ENCODE assay signal across 9 mouse cellular contexts in genomic region chr2:34912613-34913012, GRCm38 (mm10). TPM values are rescaled to one million over a fixed set of nuclear protein-coding genes. Genes with fewer than 3 reads are reported as not detected.
DNase-seq lines count a peak whose midpoint lies in the region; ATAC-seq and TF ChIP-seq lines count a peak whose summit lies in the region.
"Had no signal": no experiment of that assay in that cellular context is flagged by ENCODE, and none has a peak within 500 bp of the region (broad histone marks: within the 10 kb centered on the region; RNA-seq: fewer than 3 reads in every experiment).

No protein-coding gene starts in this region.

- H3K27me3 ChIP-seq in CH12.LX (replicated peaks), result no peaks in the 10 kb centered on the region
- H3K27me3 ChIP-seq in hindbrain, embryonic 13.5 days, result peaks cover 47% of the 10 kb centered on the region
- peaks cover 44% of the 10 kb centered on the region for H3K27me3 ChIP-seq in midbrain, embryonic 13.5 days

- in situ Hi-C loops in CH12.LX (cut with MboI; ENCODE audit: low pct_ligation_motif_present, low pct_unique_long_range_greater_than_20kb, low sequenced_read_pairs), result loop anchor here (10.0 kb wide), 1 partner anchor 52 kb away; the partner anchor contains the start of gene Traf1

- peaks cover 11 to 33% of the 10 kb centered on the region in 2 experiments for H3K4me1 ChIP-seq in CH12.LX (ENCODE audit: control insufficient read depth in 1 of 2, insufficient read depth in 2 of 2)
- peaks cover 22% of the 10 kb centered on the region for H3K4me1 ChIP-seq in hindbrain, embryonic 13.5 days (replicated peaks)
- H3K4me1 ChIP-seq in midbrain, embryonic 13.5 days (replicated peaks), result peaks cover 22% of the 10 kb centered on the region

- H3K79me2 ChIP-seq in CH12.LX (replicated peaks; ENCODE audit: control insufficient read depth, extremely low read depth, insufficient read depth, poor library complexity, severe bottlenecking), result no peaks in the 10 kb centered on the region

- DNase-seq in embryo, embryonic 10.5 days (ENCODE audit: low spot score), result peak; percentile 9
- DNase-seq in embryo, embryonic 11 days, result no peak
- DNase-seq in CH12.LX (ENCODE audit: extremely low read depth), result no peak
- no peak for DNase-seq in adrenal gland, adult (ENCODE audit: inconsistent age in 2 of 2, low spot score in 1 of 2)
- no peak for DNase-seq in urinary bladder, postnatal 14 days (ENCODE audit: low spot score)
- DNase-seq in spleen, postnatal 14 days (ENCODE audit: low spot score in 2 of 2), result no peak

- peak overlapping the region; percentile 79 for H3K9ac ChIP-seq in CH12.LX (ENCODE audit: insufficient read depth, low read depth)
- no peak overlapping the region for H3K9ac ChIP-seq in hindbrain, embryonic 13.5 days
- no peak overlapping the region for H3K9ac ChIP-seq in midbrain, embryonic 13.5 days (replicated peaks)

- TF ChIP-seq RAD21 in CH12.LX (IDR thresholded peaks at IDR 0.05; ENCODE audit: low read depth, low read length), result peak; percentile 8; the same call in 1 of the 2 replicates

- dilution Hi-C loops in CH12.LX (cut with MboI; ENCODE audit: extremely low pct_ligation_motif_present, extremely low pct_unique_long_range_greater_than_20kb, low sequenced_read_pairs), result no loop called here

- TF ChIP-seq CTCF in CH12.LX (conservative IDR thresholded peaks at IDR 0.05 in 1 of 2, IDR thresholded peaks at IDR 0.05 in 1 of 2; ENCODE audit: low read depth in 2 of 2, low read length in 2 of 2), result peak in 1 of 2 experiments; percentile 20; a peak in 1 of 4 replicates

- no peak for TF ChIP-seq POLR2A in CH12.LX (IDR thresholded peaks at IDR 0.05; ENCODE audit: low read depth, low read length)

- no peak for TF ChIP-seq EP300 in CH12.LX (IDR thresholded peaks at IDR 0.05; ENCODE audit: low read length)

- WGBS in hindbrain, embryonic 13.5 days, result 45% methylated on average over 7 of the region's 7 CpGs
- 38% methylated on average over 7 of the region's 7 CpGs for WGBS in midbrain, embryonic 13.5 days

- H3K27ac ChIP-seq in CH12.LX (ENCODE audit: insufficient read depth, low read depth), result no peak overlapping the region
- H3K27ac ChIP-seq in hindbrain, embryonic 13.5 days, result no peak overlapping the region
- H3K27ac ChIP-seq in midbrain, embryonic 13.5 days, result no peak overlapping the region

- peaks cover 23 to 44% of the 10 kb centered on the region in 2 experiments for H3K36me3 ChIP-seq in CH12.LX (replicated peaks in 1 of 2; ENCODE audit: control insufficient read depth in 1 of 2, insufficient read depth in 1 of 2, low read length in 1 of 2)
- H3K36me3 ChIP-seq in hindbrain, embryonic 13.5 days, result no peaks in the 10 kb centered on the region
- no peaks in the 10 kb centered on the region for H3K36me3 ChIP-seq in midbrain, embryonic 13.5 days

- no peak for ATAC-seq in hindbrain, embryonic 13.5 days (ENCODE audit: low FRiP score)
- 0 out of 2 replicates have a peak, but pooled peaks have one; percentile 7 for ATAC-seq in midbrain, embryonic 13.5 days

- H3K9me3 ChIP-seq in CH12.LX (replicated peaks; ENCODE audit: low read length), result no peaks in the 10 kb centered on the region
- H3K9me3 ChIP-seq in hindbrain, embryonic 13.5 days, result no peaks in the 10 kb centered on the region
- no peaks in the 10 kb centered on the region for H3K9me3 ChIP-seq in midbrain, embryonic 13.5 days

- peak overlapping the region; percentile 26 for H3K4me2 ChIP-seq in CH12.LX (ENCODE audit: insufficient read depth, low read depth, poor library complexity, severe bottlenecking)
- peak overlapping the region; percentile 82; the same call in 1 of the 2 replicates for H3K4me2 ChIP-seq in hindbrain, embryonic 13.5 days
- peak overlapping the region; percentile 93 for H3K4me2 ChIP-seq in midbrain, embryonic 13.5 days (replicated peaks)

- H3K4me3 ChIP-seq in CH12.LX (replicated peaks in 1 of 3; ENCODE audit: low read depth in 2 of 3, low read length in 2 of 3, poor library complexity in 1 of 3), result peak overlapping the region; percentile 67 to 82 (median 80)
- peak overlapping the region; percentile 54 for H3K4me3 ChIP-seq in hindbrain, embryonic 13.5 days
- peak overlapping the region; percentile 59 for H3K4me3 ChIP-seq in midbrain, embryonic 13.5 days (replicated peaks)

TF ChIP-seq in CH12.LX, 34 proteins besides CTCF, POLR2A, EP300 and RAD21:
- TF ChIP-seq ETS1 (conservative IDR thresholded peaks at IDR 0.05; ENCODE audit: low read depth, low read length) (no peak), PAX5 (IDR thresholded peaks at IDR 0.05; ENCODE audit: low read length) (no peak), MAX (IDR thresholded peaks at IDR 0.05; ENCODE audit: low read length) (no peak; the same call in 1 of the 2 replicates), MEF2A (IDR thresholded peaks at IDR 0.05; ENCODE audit: borderline replicate concordance, low read depth, low read length) (no peak), SMC3 (IDR thresholded peaks at IDR 0.05; ENCODE audit: low read depth, low read length) (no peak), USF1 (IDR thresholded peaks at IDR 0.05; ENCODE audit: low read depth, low read length) (no peak), MAFK (IDR thresholded peaks at IDR 0.05; ENCODE audit: insufficient replicate concordance, low read length) (no peak), TCF12 (IDR thresholded peaks at IDR 0.05; ENCODE audit: low read depth, low read length) (no peak), IRF4 (IDR thresholded peaks at IDR 0.05; ENCODE audit: low read depth, low read length) (no peak), ELF1 (IDR thresholded peaks at IDR 0.05; ENCODE audit: low read depth, low read length) (no peak), E2F4 (IDR thresholded peaks at IDR 0.05; ENCODE audit: insufficient replicate concordance, low read depth, low read length) (no peak), TBP (conservative IDR thresholded peaks at IDR 0.05; ENCODE audit: low read depth, low read length) (no peak), NELFE (IDR thresholded peaks at IDR 0.05; ENCODE audit: low read depth, low read length) (no peak), ZKSCAN1 (IDR thresholded peaks at IDR 0.05; ENCODE audit: borderline replicate concordance, low read depth, low read length) (no peak)
TF ChIP-seq in CH12.LX: peak in this region for 0.

RNA-seq across cellular contexts. Expression of gene Phf19, which starts 1.2 kb away (rescaled TPM):
- total RNA-seq in CH12.LX (2012; rRNA removed) (16.8 and 17.0 TPM in 2 replicates), CH12.LX (2014; rRNA removed) (20.5 and 25.0 TPM in 2 replicates)
- polyA plus RNA-seq in CH12.LX (2012; ENCODE audit: insufficient read length, low read depth), result 25.4 and 27.9 TPM in 2 replicates
- 1.1 and 1.3 TPM in 2 replicates for polyA plus RNA-seq in hindbrain, embryonic 13.5 days (2015; fragmentation: Nextera tagmentation; extraction: Ambion mirVana)
- 1.2 and 2.2 TPM in 2 replicates for polyA plus RNA-seq in midbrain, embryonic 13.5 days (2015; fragmentation: Nextera tagmentation; extraction: Ambion mirVana)

RNA-seq across cellular contexts. Expression of gene Psmd5, which starts 37.8 kb away (rescaled TPM):
- total RNA-seq in CH12.LX (2012; rRNA removed) (27.9 and 43.8 TPM in 2 replicates), CH12.LX (2014; rRNA removed) (81.2 and 120 TPM in 2 replicates)
- 81.9 and 91.2 TPM in 2 replicates for polyA plus RNA-seq in CH12.LX (2012; ENCODE audit: insufficient read length, low read depth)
- 95.6 and 105 TPM in 2 replicates for polyA plus RNA-seq in hindbrain, embryonic 13.5 days (2015; fragmentation: Nextera tagmentation; extraction: Ambion mirVana)
- polyA plus RNA-seq in midbrain, embryonic 13.5 days (2015; fragmentation: Nextera tagmentation; extraction: Ambion mirVana), result 104 and 110 TPM in 2 replicates

RNA-seq across cellular contexts. Expression of gene Cutal, which starts 38.4 kb away (rescaled TPM):
- not detected in 2 replicates for total RNA-seq in CH12.LX (2012; rRNA removed)
- not detected in 2 replicates for total RNA-seq in CH12.LX (2014; rRNA removed)
- not detected in 2 replicates for polyA plus RNA-seq in CH12.LX (2012; ENCODE audit: insufficient read length, low read depth)
- polyA plus RNA-seq in hindbrain, embryonic 13.5 days (2015; fragmentation: Nextera tagmentation; extraction: Ambion mirVana), result not detected in 2 replicates
- 0.28 and 0.39 TPM in 2 replicates for polyA plus RNA-seq in midbrain, embryonic 13.5 days (2015; fragmentation: Nextera tagmentation; extraction: Ambion mirVana)
- polyA plus RNA-seq: neural tube, embryonic 11.5 days had no signal

RNA-seq across cellular contexts. Expression of gene Traf1, which starts 49.0 kb away (rescaled TPM):
- 99.2 and 151 TPM in 2 replicates for total RNA-seq in CH12.LX (2012; rRNA removed)
- total RNA-seq in CH12.LX (2014; rRNA removed), result 58.8 and 66.9 TPM in 2 replicates
- 46.4 and 47.9 TPM in 2 replicates for polyA plus RNA-seq in CH12.LX (2012; ENCODE audit: insufficient read length, low read depth)
- polyA plus RNA-seq in hindbrain, embryonic 13.5 days (2015; fragmentation: Nextera tagmentation; extraction: Ambion mirVana), result 0.73 and 1.9 TPM in 2 replicates
- polyA plus RNA-seq in midbrain, embryonic 13.5 days (2015; fragmentation: Nextera tagmentation; extraction: Ambion mirVana), result 0.59 and 0.79 TPM in 2 replicates
- polyA plus RNA-seq: neural tube, embryonic 11.5 days had no signal

Comparison
In these comparisons a context has a peak if more than half of its experiments do, and no peak if none do; other contexts are left out.
1. H3K4me2 ChIP-seq: peak in every context shown above with its lines; median percentile 93 in midbrain, embryonic 13.5 days; 82 in hindbrain, embryonic 13.5 days; 26 in CH12.LX.